Mouse (Mus musculus) heart, embryonic 10.5 days (tissue): ENCODE data around the gene Runx1. TPM values are rescaled to one million over a fixed set of nuclear protein-coding genes. Genes with fewer than 3 reads are reported as not detected.

Experiments used
- DNase-seq: peaks from one replicate; pipeline ENCODE4 v3.0.0-alpha.2; 2017; ENCODE audit warnings: low spot score
- H3K27ac ChIP-seq: fragments of 300-500 bp; sonication (generic); 2 replicates; pipeline ENCODE4 v1.5.1; 2016; ENCODE audit warnings: mild to moderate bottlenecking
- H3K27me3 ChIP-seq: fragments of 300-500 bp; sonication (generic); 2 replicates; pipeline ENCODE4 v1.6.1; 2016; ENCODE audit warnings: mild to moderate bottlenecking; ENCODE audit not compliant: poor library complexity, insufficient read depth, severe bottlenecking
- H3K36me3 ChIP-seq: fragments of 300-500 bp; sonication (generic); 2 replicates; pipeline ENCODE4 v1.6.1; 2016; ENCODE audit warnings: mild to moderate bottlenecking, moderate library complexity
- H3K4me1 ChIP-seq: fragments of 300-500 bp; sonication (generic); 2 replicates; pipeline ENCODE4 v1.6.1; 2016; ENCODE audit warnings: mild to moderate bottlenecking
- H3K4me3 ChIP-seq: fragments of 300-500 bp; sonication (generic); 2 replicates; pipeline ENCODE4 v1.5.1; 2016; ENCODE audit warnings: mild to moderate bottlenecking, moderate library complexity
- H3K9me3 ChIP-seq: fragments of 300-500 bp; sonication (generic); 2 replicates; pipeline ENCODE4 v1.6.1; 2016; ENCODE audit warnings: mild to moderate bottlenecking, moderate library complexity
- WGBS: fragments of 180-500 bp; shearing (Covaris S2); methylation state at CpG from one replicate; pipeline ENCODE4 v1.1.7; 2016; 5-methylcytosine and 5-hydroxymethylcytosine counted together
- polyA plus RNA-seq: library from polyadenylated mRNA; unstranded; fragments of >200 nt; fragmentation: Nextera tagmentation; extraction: Ambion mirVana; gene quantifications from 2 replicates; pipeline ENCODE4 v1.2.1, GENCODE M21; 2016

The Runx1 gene
- polyA plus RNA-seq, 1 experiment from 2014 or later = 2.5 TPM

GRCm38 (mm10) chr16:92803076-92803580, 22.8 kb downstream of the Runx1 start:
- Histone ChIP-seq H3K4me1 (peaks cover 9% of the 10 kb centered on the region), H3K9me3 (no peaks in the 10 kb centered on the region), H3K4me3 (no peak overlapping the region), H3K27me3 (peaks cover 44% of the 10 kb centered on the region), H3K36me3 (no peaks in the 10 kb centered on the region), H3K27ac (no peak overlapping the region)
- no peak for DNase-seq
- WGBS = 88% methylated on average over 7 of the region's 7 CpGs

- no peaks in the 10 kb centered on the region for H3K9me3 ChIP-seq
- peak; percentile 85 for DNase-seq
- no peak overlapping the region for H3K4me3 ChIP-seq
- H3K4me1 ChIP-seq = peaks cover 9% of the 10 kb centered on the region
- peaks cover 44% of the 10 kb centered on the region for H3K27me3 ChIP-seq
- no peak overlapping the region for H3K27ac ChIP-seq
- 20% methylated on average over 12 of the region's 12 CpGs for WGBS
- no peaks in the 10 kb centered on the region for H3K36me3 ChIP-seq
These were observed 24.4 kb downstream of the Runx1 start for GRCm38 (mm10) chr16:92801567-92801966.

- Histone ChIP-seq H3K27ac (no peak overlapping the region), H3K36me3 (no peaks in the 10 kb centered on the region), H3K9me3 (no peaks in the 10 kb centered on the region), H3K27me3 (peaks cover 44% of the 10 kb centered on the region), H3K4me3 (no peak overlapping the region), H3K4me1 (peaks cover 9% of the 10 kb centered on the region)
- WGBS = 62% methylated on average over 5 of the region's 5 CpGs
- no peak for DNase-seq
These were observed 25.1 kb downstream of the Runx1 start for GRCm38 (mm10) chr16:92800845-92801244.

GRCm38 (mm10) chr16:92799940-92800339, 26.0 kb downstream of the Runx1 start:
- Histone ChIP-seq H3K27ac (no peak overlapping the region), H3K9me3 (no peaks in the 10 kb centered on the region), H3K4me1 (peaks cover 9% of the 10 kb centered on the region), H3K27me3 (peaks cover 44% of the 10 kb centered on the region), H3K4me3 (no peak overlapping the region), H3K36me3 (no peaks in the 10 kb centered on the region)
- no peak for DNase-seq
- 88% methylated on average over 7 of the region's 7 CpGs for WGBS

- Histone ChIP-seq H3K27ac (no peak overlapping the region), H3K36me3 (no peaks in the 10 kb centered on the region), H3K27me3 (peaks cover 23% of the 10 kb centered on the region), H3K4me1 (0 out of 2 replicates have a peak, but pooled peaks cover 5% of the 10 kb centered on the region), H3K9me3 (no peaks in the 10 kb centered on the region), H3K4me3 (no peak overlapping the region)
- 54% methylated on average over 6 of the region's 6 CpGs for WGBS
- DNase-seq = no peak
These were observed 31.8 kb downstream of the Runx1 start for GRCm38 (mm10) chr16:92794197-92794596.

GRCm38 (mm10) chr16:92793741-92794140, 32.2 kb downstream of the Runx1 start:
- H3K27ac ChIP-seq = no peak overlapping the region

GRCm38 (mm10) chr16:92792905-92793304, 33.0 kb downstream of the Runx1 start:
- no peaks in the 10 kb centered on the region for H3K36me3 ChIP-seq
- 0 out of 2 replicates have a peak, but pooled peaks cover 5% of the 10 kb centered on the region for H3K4me1 ChIP-seq
- peaks cover 23% of the 10 kb centered on the region for H3K27me3 ChIP-seq
- WGBS = 56% methylated on average over 4 of the region's 4 CpGs
- H3K4me3 ChIP-seq = no peak overlapping the region
- no peak for DNase-seq
- H3K9me3 ChIP-seq = no peaks in the 10 kb centered on the region
- no peak overlapping the region for H3K27ac ChIP-seq

More at GRCm38 (mm10) chr16:92793741-92794140, 32.2 kb downstream of the Runx1 start:
- 58% methylated on average over 8 of the region's 8 CpGs for WGBS
- Histone ChIP-seq H3K9me3 (no peaks in the 10 kb centered on the region), H3K36me3 (no peaks in the 10 kb centered on the region), H3K4me1 (0 out of 2 replicates have a peak, but pooled peaks cover 5% of the 10 kb centered on the region), H3K27me3 (peaks cover 18% of the 10 kb centered on the region), H3K4me3 (no peak overlapping the region)
- no peak for DNase-seq

GRCm38 (mm10) chr16:92790601-92791000, 35.3 kb downstream of the Runx1 start:
- no peak overlapping the region for H3K27ac ChIP-seq
- WGBS = 73% methylated on average over 6 of the region's 6 CpGs
- no peaks in the 10 kb centered on the region for H3K36me3 ChIP-seq
- H3K4me1 ChIP-seq = peaks cover 12% of the 10 kb centered on the region
- no peaks in the 10 kb centered on the region for H3K9me3 ChIP-seq
- peaks cover 46% of the 10 kb centered on the region for H3K27me3 ChIP-seq
- no peak for DNase-seq
- no peak overlapping the region for H3K4me3 ChIP-seq

- Histone ChIP-seq H3K4me1 (peaks cover 17% of the 10 kb centered on the region), H3K27me3 (peaks cover 51% of the 10 kb centered on the region), H3K36me3 (no peaks in the 10 kb centered on the region), H3K4me3 (no peak overlapping the region), H3K9me3 (no peaks in the 10 kb centered on the region), H3K27ac (no peak overlapping the region)
- no peak for DNase-seq
- WGBS = 76% methylated on average over 4 of the region's 4 CpGs
These were observed 36.1 kb downstream of the Runx1 start for GRCm38 (mm10) chr16:92789840-92790239.

- H3K36me3 ChIP-seq = no peaks in the 10 kb centered on the region
- H3K4me1 ChIP-seq = peaks cover 26% of the 10 kb centered on the region
- H3K4me3 ChIP-seq = no peak overlapping the region
- WGBS = 47% methylated on average over 11 of the region's 11 CpGs
- H3K9me3 ChIP-seq = no peaks in the 10 kb centered on the region
- no peak overlapping the region for H3K27ac ChIP-seq
- H3K27me3 ChIP-seq = peaks cover 51% of the 10 kb centered on the region
- DNase-seq = no peak
These were observed 37.5 kb downstream of the Runx1 start for GRCm38 (mm10) chr16:92788446-92788845.

GRCm38 (mm10) chr16:92786883-92787321, 39.0 kb downstream of the Runx1 start:
- peaks cover 26% of the 10 kb centered on the region for H3K4me1 ChIP-seq
- H3K27ac ChIP-seq = no peak overlapping the region
- H3K36me3 ChIP-seq = no peaks in the 10 kb centered on the region
- 62% methylated on average over 5 of the region's 5 CpGs for WGBS
- H3K27me3 ChIP-seq = peaks cover 56% of the 10 kb centered on the region
- no peak for DNase-seq
- H3K9me3 ChIP-seq = no peaks in the 10 kb centered on the region
- H3K4me3 ChIP-seq = no peak overlapping the region

GRCm38 (mm10) chr16:92786276-92786882, 39.6 kb downstream of the Runx1 start:
- Histone ChIP-seq H3K9me3 (no peaks in the 10 kb centered on the region), H3K4me3 (no peak overlapping the region), H3K4me1 (peaks cover 26% of the 10 kb centered on the region), H3K27me3 (peaks cover 55% of the 10 kb centered on the region), H3K36me3 (no peaks in the 10 kb centered on the region), H3K27ac (no peak overlapping the region)
- WGBS = 64% methylated on average over 6 of the region's 6 CpGs
- DNase-seq = no peak

- DNase-seq = no peak
- Histone ChIP-seq H3K4me1 (peaks cover 29% of the 10 kb centered on the region), H3K27me3 (peaks cover 70% of the 10 kb centered on the region), H3K9me3 (no peaks in the 10 kb centered on the region), H3K36me3 (no peaks in the 10 kb centered on the region), H3K27ac (0 out of 2 replicates have a peak overlapping the region, but pooled peaks have one; percentile 16), H3K4me3 (no peak overlapping the region)
- WGBS = 29% methylated on average over 7 of the region's 7 CpGs
These were observed 42.3 kb downstream of the Runx1 start for GRCm38 (mm10) chr16:92783651-92784131.
